Mouse (Mus musculus) granulocyte monocyte progenitor cell, adult 5-6 weeks (primary cell): ENCODE measurements around the gene Dnajc22. TPM values are rescaled to one million over a fixed set of nuclear protein-coding genes. Genes with fewer than 3 reads are reported as not detected.
"Not testable (repeated sequence)": the region's sequence is repeated elsewhere in the genome, so short reads cannot be mapped to it uniquely, and the experiment has no call there.

ENCODE experiments used
- ATAC-seq: replicated peaks from 2 replicates; pipeline ENCODE4 v1.8.0; 2016; ENCODE audit warnings: mild to moderate bottlenecking, moderate TSS enrichment, inconsistent platforms; ENCODE audit not compliant: poor library complexity, severe bottlenecking
- total RNA-seq, 2 experiments: library from RNA; stranded (forward) in 1 of 2; stranded (reverse) in 1 of 2; fragments of 200-712, 200-1000 nt in 1 of 2; fragments of >200 nt in 1 of 2; fragmentation: Nextera tagmentation in 1 of 2; gene quantifications; 2 replicates each; pipeline ENCODE4 v1.2.3; 2014 to 2017

The Dnajc22 gene
- not detected in 2 replicates for total RNA-seq (2014; fragmentation: Nextera tagmentation)
- not detected in 2 replicates for total RNA-seq (2017)

DNA sequence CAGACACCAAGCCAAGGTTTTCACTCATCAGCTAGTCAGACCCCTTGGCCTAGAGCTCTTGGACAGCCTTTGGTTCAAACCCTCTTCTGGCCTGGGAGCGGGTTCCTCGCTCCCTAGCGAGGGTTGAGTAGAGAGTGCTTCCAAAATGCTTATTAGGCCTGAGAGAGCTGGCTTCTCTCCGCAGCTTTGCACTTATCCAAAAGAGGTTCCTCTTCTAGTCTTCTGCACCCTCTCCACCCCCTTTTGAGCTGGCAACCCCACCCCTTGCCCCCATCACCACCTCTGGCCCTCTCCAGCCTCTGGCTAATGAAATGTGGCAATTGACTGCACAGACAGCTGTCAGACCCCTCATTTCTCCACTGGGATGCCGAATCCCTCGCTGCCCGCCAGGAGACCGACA, at the start of gene Dnajc22:
Dnajc22 (plus strand) TSS at position 301 of the 400 bp plus-strand sequence.
- no peak for ATAC-seq

DNA sequence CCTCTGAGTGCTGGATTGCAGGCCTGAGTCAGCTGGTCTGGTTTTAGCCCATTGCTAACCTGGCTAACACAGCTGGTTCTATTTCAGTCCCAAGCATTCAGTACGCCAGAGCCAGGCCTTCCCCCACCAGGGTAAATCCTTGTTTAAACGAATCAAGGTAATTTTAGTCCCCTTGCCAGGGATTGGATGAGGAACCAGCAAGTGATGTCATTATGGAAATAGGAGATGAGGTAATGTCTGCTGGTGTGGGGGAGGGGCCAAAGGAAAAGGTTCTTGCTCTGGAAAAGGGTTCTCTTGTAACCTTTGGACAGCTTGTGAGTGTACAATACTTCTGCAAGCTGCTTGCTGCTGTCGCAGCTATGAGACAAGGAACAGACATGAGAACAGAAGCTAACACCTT, 48.1 kb upstream of the Dnajc22 start:
- ATAC-seq, result no peak

DNA sequence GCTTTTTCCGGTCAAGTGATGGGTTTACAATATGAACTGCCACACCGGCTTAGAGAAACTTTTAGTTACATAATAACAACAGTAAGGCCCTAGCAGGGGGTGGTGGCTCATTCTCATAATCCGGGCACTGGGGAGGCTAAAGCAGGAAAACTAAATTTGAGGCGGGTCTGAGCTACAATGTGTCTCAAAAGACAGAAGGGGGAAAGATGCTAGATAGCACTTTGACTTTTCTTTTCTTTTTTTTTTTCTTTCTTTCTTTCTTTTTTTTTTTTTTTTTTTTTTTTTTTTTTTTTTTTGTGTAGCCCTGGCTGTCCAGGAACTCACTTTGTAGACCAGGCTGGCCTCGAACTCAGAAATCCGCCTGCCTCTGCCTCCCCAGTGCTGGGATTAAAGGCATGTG, 47.2 kb upstream of the Dnajc22 start:
- ATAC-seq, result not testable (repeated sequence)

DNA sequence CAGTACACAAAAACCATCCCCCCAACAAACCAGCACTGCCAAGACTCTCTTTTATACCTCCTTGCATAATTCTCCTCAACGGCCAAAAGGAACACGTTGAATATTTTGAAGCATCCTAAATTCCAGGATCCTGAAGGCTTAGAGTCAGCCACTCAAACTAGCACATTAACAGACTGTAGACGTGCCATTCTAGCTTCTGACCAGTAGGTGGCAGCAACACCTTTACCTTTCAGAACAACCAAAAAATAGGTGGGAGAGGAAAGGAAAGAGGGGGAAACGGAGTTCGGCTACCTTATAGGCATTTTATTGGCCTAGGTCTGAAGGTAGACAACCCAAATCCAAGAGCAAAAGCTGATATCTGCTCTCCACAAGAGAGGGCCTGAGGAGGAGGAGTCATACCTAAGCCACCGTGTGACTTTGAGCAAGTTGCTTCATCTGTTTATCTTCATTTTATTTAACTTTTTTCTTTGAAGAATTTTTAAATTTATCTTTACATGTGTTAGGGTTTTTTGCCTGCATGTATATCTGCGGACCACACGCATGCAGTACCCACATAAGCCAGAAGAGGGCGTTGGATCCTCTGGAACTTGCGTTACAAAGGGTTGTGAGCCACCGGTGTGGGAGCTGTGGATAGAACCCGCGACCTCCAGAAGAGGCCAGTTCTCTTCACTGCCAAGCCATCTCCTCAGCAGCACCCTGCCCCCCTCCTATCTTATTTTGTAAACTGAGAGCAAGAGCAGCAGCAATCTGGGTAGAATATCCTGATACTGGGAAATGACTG, 43.3 kb upstream of the Dnajc22 start:
- ATAC-seq, result peak; percentile 61

DNA sequence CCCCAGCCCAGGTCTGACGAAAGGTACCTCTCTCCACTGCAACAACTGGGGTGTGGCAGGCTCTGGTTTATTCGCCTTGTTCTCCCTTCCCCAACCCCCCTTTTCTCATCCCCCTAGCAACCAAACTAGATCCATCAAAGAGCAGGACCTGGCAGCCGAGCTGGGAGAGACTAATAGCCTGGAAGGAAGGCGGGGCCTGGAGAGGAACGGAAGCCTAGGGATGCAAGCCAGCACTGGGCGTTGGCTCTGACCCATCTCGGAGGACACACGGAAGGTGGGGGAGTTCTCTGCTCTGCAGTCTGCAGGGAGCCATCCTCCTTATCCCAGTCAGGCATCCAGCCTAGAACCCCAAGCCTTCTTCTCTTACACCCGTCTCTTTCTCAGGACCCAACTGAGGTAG, 39.6 kb upstream of the Dnajc22 start:
- ATAC-seq, result no peak

DNA sequence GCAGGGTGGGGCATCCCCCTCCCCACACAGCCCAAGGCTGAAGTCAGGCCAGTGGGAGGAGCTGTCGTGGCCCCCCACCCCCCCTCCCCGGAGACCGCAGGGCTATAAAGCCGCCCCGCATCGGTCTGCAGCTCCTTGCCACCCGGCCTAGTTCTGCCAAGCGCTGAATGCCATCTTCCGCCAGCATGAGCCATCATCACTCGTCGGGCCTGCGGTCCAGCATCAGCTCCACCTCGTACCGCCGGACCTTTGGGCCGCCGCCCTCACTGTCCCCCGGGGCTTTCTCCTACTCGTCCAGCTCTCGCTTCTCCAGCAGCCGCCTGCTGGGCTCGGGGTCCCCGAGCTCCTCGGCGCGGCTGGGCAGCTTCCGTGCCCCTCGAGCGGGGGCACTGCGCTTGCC, 37.9 kb upstream of the Dnajc22 start, which contains the start of gene Prph:
Prph (plus strand) TSS at position 135 of the 400 bp plus-strand sequence.
- no peak for ATAC-seq

DNA sequence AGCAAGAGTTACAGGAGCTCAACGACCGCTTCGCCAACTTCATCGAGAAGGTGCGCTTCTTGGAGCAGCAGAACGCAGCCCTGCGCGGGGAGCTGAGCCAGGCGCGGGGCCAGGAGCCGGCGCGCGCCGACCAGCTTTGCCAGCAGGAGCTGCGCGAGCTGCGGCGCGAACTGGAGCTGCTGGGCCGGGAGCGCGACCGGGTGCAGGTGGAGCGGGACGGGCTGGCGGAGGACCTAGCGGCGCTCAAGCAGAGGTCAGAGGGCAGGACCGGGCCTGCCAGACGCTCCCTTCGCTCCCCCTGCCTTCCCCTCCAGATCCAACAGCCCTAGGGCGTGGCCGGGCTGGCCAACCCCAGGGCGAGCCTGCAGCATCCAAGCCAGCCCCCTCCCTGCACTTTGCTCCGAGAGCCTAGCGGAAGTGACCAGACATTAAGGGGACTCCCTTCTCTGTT, 37.4 kb upstream of the Dnajc22 start:
- ATAC-seq, result peak; percentile 66

DNA sequence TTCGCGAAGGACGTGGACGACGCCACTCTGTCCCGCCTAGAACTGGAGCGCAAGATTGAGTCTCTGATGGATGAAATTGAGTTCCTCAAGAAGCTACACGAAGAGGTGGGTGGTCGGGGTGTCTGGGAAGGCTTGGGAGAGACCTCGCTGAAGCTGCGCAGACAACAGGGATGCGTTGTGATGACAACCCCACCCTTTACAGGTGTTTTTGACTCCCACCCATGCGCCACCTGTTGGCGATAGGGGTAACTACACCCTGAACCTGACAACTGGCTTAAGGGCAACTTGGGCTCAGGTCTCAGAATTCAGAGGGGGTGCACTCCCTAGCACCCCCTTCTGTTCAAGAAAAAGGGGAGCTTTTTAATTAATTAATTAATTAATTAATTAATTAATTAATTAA, 36.6 kb upstream of the Dnajc22 start:
- no peak for ATAC-seq

DNA sequence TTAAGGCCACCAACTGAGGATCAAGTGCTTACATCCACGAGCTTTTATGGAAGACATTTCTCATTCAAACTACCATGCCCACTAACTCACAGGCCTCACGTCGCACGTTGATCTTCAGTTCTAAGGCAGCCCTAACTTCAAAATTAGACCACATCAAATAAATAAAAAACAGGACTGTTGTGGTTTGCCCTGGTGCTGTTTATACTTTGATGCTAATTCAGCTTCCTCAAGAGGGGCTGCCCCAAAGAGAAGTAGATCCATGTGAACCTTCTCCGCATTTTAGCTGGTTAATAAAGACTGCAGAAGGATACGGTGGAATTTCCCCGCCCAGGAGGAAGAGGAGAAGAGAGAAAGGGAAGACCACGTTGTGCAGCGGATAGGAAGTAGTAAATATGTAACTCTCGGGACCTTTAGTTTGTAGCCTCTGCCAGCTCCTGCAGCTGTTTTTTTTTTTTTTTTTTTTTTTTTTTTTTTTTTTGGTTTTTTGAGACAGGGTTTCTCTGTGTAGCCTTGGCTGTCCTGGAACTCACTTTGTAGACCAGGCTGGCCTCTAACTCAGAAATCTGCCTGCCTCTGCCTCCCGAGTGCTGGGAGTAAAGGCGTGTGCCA, 27.3 kb upstream of the Dnajc22 start:
- ATAC-seq, result no peak

DNA sequence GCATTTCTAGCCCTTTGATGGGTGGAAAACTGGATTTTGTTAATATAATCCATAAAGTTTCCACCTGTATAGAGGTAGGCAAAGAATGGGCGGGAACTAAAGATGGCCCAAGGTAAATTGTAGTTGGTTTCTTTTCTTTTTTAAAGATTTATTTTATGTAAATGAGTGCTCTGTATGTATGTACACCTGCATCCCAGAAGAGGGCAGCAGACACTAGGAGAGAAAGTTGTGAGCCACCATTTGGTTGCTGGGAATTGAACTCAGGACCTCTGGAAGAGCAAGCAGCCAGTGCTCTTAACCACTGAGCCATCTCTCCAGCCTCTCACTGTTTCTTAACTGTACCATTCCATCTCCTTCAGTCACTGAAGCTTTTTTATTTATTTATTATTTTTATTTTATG, 21.0 kb upstream of the Dnajc22 start:
- no peak for ATAC-seq

DNA sequence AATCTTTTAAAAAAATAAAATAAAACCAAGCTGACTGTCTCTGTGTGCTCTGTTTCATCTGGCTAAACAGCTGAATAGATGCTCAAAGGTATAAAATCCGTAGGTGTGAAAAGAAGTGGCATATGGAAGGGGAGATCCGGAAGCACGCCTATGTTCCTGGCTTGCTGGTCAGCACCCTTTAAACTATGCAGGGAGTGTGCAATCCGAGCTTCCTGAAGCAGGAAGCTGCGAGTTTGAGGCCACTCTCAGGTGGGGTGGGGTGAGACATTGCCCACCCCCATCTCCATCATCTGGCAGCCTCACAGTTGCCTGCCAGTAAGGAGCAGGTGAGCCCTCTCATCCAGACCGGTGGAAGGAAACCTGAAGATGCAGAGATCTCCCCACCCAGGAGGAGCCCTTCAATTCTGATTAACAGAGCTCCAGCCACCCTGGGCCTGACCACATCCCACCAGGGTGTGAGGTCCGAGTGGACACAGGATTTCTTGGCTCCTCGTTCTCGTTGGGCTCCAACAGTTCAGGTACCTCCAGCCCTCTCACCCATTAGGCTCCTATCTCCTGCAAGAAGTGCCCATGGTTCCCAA, 18.9 kb upstream of the Dnajc22 start, which contains the start of gene Troap:
Troap (plus strand) TSS at position 557 of the 581 bp plus-strand sequence.
- no peak for ATAC-seq

DNA sequence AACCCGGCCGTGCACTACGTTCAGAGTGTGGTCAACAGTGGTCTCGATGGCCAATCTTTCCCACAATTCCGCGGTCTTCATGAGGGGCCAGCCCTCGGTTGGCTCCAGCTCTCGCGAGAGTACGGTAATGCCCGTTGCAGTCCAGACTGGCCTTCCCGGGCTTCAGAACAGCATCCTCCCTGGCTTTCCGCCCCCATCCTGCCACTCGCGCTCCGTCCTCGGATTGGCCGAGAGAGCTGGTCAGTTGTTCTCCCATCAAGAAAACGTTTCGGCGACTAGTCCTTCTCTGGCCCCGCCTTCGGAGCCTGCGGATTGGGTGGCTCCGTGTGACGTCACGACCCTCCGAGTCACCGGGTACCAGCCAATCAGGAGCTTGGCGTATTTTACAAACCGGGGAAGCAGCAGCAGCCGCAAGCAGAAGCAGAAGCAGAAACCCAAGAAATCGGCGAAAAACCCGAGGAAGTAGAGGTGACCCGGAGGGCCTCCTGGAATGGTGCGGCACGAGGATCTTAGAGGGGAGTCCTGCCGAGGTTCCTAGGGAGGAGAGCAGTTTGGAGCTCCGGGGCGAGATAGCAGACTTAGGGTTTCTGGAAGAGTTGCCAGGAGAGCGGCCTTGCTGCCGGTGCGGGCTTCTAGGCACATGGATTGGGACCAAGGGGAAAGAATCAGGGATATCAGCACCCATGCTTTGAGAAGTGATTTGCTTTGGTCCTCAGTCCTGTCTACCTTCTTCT, 18.2 kb upstream of the Dnajc22 start:
- ATAC-seq, result peak; percentile 96

DNA sequence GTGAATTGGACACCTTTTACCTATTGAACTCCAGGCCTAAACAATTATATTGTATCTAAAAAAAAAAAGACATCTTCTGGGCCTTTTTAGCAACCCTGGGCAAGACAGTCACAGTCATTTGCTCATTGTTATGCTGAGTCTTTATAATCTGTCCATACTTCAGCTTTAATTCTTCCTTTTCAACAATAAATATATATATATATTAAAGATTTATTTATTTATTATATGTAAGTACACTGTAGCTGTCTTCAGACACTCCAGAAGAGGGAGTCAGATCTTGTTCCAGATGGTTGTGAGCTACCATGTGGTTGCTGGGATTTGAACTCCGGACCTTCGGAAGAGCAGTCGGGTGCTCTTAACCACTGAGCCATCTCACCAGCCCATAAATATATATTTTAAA, 17.0 kb upstream of the Dnajc22 start:
- not testable (repeated sequence) for ATAC-seq

DNA sequence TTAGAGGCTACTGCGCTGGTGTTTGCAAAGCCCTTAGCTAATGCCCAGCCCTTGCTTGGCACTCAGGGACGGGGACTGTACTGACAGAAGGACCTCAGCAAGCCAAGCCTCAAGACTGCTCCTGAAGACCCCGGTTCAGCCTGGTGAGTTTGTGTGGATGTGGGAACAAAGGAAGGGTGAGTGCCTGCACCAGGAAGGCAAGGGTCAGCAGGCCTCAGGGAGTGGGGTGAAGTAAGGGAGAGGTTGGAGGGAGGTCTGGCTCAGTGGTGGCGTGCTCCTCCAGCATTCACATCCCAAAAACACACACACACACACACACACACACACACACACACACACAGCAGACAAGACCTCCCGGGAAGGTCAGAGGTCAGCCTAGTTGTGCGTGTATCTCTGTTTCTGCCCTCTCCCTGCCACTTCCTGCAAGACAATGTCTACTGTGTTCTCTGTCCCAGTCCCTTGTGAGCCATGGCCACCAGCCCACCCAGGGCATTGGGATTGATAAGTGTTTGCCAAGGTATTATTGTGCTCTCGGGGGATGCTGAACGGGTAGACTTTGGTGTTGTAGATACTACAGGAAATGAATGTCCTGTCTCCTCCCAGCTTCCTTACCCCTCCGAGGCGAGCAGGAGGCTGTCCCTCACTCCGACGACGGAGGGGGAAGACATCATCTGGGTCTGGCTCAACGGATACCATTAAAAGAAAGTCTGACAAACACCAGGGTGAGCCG, 14.6 kb upstream of the Dnajc22 start:
- ATAC-seq, result no peak

DNA sequence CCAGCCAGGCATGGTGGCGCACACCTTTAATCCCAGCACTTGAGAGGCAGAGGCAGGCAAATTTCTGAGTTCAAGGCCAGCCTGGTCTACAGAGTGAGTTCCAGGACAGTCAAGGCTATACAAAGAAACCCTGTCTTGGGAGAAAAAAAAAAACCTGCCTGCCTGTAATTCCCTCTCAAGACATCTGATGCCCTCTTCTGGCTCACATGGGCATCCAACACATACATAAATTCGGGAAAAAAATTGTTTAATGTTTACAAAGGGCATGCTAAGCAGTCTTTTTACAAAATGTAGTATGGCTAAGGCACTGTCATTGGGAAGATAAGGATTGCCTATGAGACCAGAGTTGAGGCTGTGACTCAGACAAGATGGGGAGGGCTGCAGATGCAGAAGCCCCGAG, 13.2 kb upstream of the Dnajc22 start:
- ATAC-seq, result no peak

DNA sequence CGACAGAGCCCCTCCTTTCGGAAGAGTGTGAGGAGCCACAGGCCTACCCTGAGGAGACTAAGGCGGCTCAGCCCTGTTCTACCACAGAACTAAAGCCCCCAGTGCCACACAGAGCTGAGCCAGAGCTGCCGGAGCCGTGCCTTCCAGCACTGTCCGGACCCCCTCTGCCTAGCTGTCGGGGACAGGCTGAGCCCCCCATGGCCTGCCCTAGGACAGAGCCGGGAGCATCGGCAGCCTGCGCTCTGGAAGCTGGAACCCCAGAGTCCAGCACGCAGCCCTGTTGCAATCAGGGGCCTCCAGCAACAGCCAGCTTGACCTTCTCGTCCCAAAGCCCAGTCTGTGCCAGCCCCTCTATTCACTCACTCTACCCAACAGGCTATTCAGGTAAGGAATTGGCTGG, 10.6 kb upstream of the Dnajc22 start:
- no peak for ATAC-seq

DNA sequence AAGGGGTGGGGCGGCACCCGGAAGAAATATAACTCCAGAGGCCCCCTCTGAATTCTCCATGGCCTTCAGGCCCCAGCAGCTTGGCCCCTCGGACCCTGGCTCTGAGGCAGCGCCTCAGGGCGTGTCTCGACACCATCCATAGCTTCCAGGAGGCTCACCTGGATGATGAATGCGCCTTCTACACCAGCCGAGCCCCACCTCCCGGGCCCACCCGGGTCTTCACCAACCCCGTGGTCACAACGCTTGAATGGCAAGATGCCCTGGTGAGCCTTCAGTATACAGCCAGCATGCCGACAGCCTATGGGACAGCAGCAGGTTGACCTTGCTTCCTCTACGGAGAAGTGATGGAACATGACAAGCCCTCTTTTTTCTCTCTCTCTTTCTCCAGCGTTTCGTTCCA, 10.1 kb upstream of the Dnajc22 start:
- ATAC-seq, result no peak

DNA sequence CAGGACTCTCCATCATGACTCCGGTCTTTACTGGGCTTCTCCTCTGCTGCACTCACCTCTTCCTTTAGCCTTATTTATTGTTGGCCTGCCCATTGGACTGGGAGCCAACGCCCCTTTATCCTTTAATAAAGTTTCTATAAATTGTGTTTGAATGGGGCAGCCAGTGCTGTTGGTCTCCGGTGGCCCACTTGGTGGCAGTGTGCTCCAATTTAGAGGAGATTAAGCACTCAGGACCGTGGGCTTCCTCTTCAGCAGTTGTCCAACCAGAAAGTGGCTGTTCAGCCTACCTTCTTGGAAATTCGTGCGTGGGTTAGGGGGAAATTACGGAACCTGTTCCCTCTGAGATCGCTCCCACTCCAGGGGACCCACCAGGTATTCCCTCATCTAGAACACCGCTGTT, 9.7 kb upstream of the Dnajc22 start:
- peak; percentile 48; the same call in 1 of the 2 replicates for ATAC-seq

DNA sequence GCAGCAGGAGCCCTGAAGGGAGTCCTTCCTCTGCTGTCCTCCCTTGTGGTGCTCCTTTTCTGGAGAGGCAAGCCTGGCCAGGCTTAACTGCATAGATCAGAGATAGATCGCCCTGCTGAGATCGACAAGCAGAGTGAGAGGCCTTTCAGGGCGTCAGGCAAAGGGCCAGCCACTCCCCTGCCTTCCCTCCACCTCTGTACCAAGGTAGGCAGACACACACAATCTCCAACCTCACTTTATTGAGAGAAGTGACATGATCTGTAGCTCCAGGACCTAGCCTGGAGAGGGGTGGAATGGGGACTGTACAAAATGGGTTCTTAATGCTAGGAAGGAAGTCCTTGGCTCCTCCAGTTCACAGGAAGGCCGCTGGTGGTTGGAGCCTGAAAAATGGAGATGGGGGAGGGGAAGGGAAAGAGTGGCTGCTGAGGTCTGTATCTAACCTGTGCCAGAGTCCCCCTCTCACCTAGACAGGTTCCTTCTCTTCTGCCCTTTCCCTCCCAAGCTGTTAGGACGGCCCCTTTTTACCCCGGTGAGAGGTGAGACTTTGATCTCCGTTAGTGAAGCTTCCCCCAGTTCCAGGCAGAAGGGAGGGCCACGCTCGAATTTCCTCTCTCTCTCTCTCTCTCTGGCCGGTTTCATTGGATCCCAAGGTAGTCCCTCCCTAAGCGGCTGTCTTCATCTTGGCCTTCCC, 9.0 kb upstream of the Dnajc22 start:
- no peak for ATAC-seq
